Mouse (Mus musculus) embryonic facial prominence, embryonic 15.5 days (tissue): ENCODE results near the gene Unk. TPM values are rescaled to one million over a fixed set of nuclear protein-coding genes. Genes with fewer than 3 reads are reported as not detected.
A peak's percentile ranks its signal among the peaks of the same experiment; 100 is the strongest.
"Not testable (repeated sequence)": the region's sequence is repeated elsewhere in the genome, so short reads cannot be mapped to it uniquely, and the experiment has no call there.

Experiments
- ATAC-seq: fragments of 200-750 bp; cut with Nextera tagmentation; 2 replicates; pipeline ENCODE4 v1.8.0; 2017; ENCODE audit warnings: low read depth, moderate TSS enrichment; ENCODE audit not compliant: insufficient number of reproducible peaks, low FRiP score, low TSS enrichment
- H3K27ac ChIP-seq: fragments of 300-500 bp; sonication (generic); replicated peaks from 2 replicates; pipeline ENCODE4 v1.5.1; 2015; ENCODE audit warnings: mild to moderate bottlenecking, inconsistent platforms
- H3K27me3 ChIP-seq: fragments of 300-500 bp; sonication (generic); 2 replicates; pipeline ENCODE4 v1.6.1; 2015; ENCODE audit warnings: inconsistent platforms
- H3K36me3 ChIP-seq: fragments of 300-500 bp; sonication (generic); 2 replicates; pipeline ENCODE4 v1.6.1; 2015; ENCODE audit warnings: mild to moderate bottlenecking, inconsistent platforms
- H3K4me1 ChIP-seq: fragments of 300-500 bp; sonication (generic); 2 replicates; pipeline ENCODE4 v1.6.1; 2015; ENCODE audit warnings: inconsistent platforms
- H3K4me2 ChIP-seq: fragments of 300-500 bp; sonication (generic); replicated peaks from 2 replicates; pipeline ENCODE4 v1.6.1; 2015; ENCODE audit warnings: mild to moderate bottlenecking, inconsistent platforms
- H3K4me3 ChIP-seq: fragments of 300-500 bp; sonication (generic); replicated peaks from 2 replicates; pipeline ENCODE4 v1.5.1; 2015; ENCODE audit warnings: mild to moderate bottlenecking, inconsistent platforms
- H3K9ac ChIP-seq: fragments of 300-500 bp; sonication (generic); 2 replicates; pipeline ENCODE4 v1.6.1; 2015; ENCODE audit warnings: inconsistent platforms
- H3K9me3 ChIP-seq: fragments of 300-500 bp; sonication (generic); replicated peaks from 2 replicates; pipeline ENCODE4 v1.6.1; 2016; ENCODE audit warnings: inconsistent platforms
- WGBS: fragments of 180-500 bp; shearing (Covaris S2); methylation state at CpG from one replicate; pipeline ENCODE4 v1.1.7; 2015; 5-methylcytosine and 5-hydroxymethylcytosine counted together
- polyA plus RNA-seq: library from polyadenylated mRNA; unstranded; fragments of >200 nt; fragmentation: Nextera tagmentation; extraction: Ambion mirVana; gene quantifications from 2 replicates; pipeline ENCODE4 v1.2.1, GENCODE M21; 2015

Unk gene
- polyA plus RNA-seq, 1 experiment from 2014 or later = 42.2 TPM

DNA sequence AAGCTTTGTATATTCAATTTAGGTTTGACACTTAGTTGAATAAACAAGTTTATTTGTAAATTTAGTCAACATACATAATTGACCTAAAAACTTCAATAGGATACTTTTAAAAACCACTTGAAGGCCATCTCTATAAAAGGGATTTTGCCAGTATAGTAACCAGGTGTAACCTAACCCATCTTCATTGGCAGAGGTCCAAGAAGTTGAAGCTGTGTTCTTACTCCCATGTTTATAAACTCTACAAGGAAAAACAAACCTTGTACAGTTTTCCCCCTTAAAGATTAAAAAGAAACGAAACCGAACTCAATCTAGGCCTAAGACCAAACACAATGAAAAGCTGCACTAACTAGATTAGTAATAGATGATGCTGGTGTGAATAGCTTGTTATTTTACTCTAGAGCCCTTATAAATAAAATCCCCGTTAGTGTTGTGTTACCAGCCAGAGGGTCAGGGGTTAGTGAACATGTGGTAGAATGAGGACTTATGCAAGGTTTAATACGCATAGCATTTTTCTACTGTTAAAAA is 7.8 kb upstream of the Unk start:
- H3K4me1 ChIP-seq = peaks cover 2% of the 10 kb centered on the region; the same call in 1 of the 2 replicates
- no peaks in the 10 kb centered on the region for H3K27me3 ChIP-seq
- H3K4me3 ChIP-seq = peak overlapping the region; percentile 35
- H3K36me3 ChIP-seq = peaks cover 17% of the 10 kb centered on the region
- no peak for ATAC-seq
- H3K27ac ChIP-seq = no peak overlapping the region
- 0 out of 2 replicates have a peak overlapping the region, but pooled peaks have one; percentile 13 for H3K9ac ChIP-seq
- H3K4me2 ChIP-seq = peak overlapping the region; percentile 54
- WGBS = 48% methylated on average over 4 of the region's 4 CpGs
- H3K9me3 ChIP-seq = no peaks in the 10 kb centered on the region

DNA sequence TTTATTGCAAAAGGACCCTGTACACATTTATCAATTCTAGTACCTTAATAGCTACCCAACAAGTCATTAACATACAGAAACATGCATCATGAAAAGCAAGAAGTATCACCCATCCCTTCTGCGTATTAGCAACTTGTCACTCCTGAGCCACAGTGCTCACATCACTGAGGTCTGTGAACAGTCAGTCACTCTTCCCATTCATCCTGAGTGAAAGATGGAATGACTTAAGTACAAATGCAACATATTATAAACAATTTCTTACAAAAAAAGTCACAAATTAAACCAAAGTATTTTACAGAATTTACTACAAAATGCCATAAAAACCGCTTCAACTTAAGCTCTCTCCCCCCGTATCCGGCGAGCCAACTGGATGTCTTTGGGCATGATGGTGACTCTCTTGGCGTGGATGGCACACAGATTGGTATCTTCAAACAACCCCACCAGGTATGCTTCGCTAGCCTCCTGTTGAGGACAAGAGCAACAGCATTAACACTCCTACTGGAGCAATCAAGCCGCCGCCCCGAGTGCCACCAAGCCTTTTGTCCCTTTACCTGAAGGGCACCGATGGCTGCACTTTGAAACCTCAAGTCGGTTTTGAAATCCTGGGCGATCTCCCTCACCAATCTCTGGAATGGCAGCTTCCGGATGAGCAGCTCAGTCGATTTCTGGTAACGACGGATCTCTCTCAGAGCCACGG is 6.9 kb upstream of the Unk start:
- H3K36me3 ChIP-seq = peaks cover 17% of the 10 kb centered on the region
- peak overlapping the region; percentile 100 for H3K9ac ChIP-seq
- not testable (repeated sequence) for H3K9me3 ChIP-seq, ATAC-seq, H3K4me1 ChIP-seq, H3K27me3 ChIP-seq
- peak overlapping the region; percentile 95 for H3K4me3 ChIP-seq
- H3K27ac ChIP-seq = peak overlapping the region; percentile 100
- peak overlapping the region; percentile 45 for H3K4me2 ChIP-seq
- WGBS = 4% methylated on average over 18 of the region's 18 CpGs

DNA sequence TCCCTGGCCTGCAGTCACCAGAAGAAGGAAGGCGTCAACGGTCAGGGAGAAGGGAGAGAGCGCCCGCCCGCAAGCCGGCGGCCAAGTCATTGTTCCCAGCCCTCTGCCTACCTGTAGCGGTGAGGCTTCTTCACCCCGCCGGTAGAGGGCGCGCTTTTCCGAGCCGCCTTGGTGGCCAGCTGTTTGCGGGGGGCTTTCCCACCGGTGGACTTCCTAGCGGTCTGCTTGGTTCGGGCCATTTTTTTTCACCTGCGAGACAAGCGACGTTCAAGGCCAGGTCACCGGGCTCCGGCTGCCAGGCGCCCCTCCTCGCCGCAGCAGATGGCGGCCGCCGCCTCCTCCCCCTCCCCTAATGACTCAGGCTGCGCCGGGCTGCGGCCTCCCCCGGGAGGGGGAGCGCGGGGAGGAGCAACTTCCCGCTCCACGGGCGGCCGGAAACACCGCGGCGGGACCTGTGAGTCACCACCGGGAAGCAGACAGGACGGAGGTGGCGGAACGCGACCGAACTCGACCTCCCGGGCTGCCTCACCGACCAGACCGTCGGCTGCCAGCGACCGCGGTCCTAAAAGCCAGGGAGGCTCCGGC is 6.3 kb upstream of the Unk start:
- no peaks in the 10 kb centered on the region for H3K9me3 ChIP-seq
- H3K4me2 ChIP-seq = peak overlapping the region; percentile 45
- H3K27ac ChIP-seq = peak overlapping the region; percentile 100
- H3K27me3 ChIP-seq = no peaks in the 10 kb centered on the region
- 1% methylated on average over 57 of the region's 57 CpGs for WGBS
- peak overlapping the region; percentile 100 for H3K9ac ChIP-seq
- peak overlapping the region; percentile 95 for H3K4me3 ChIP-seq
- peak; percentile 66; the same call in 1 of the 2 replicates for ATAC-seq
- peaks cover 17% of the 10 kb centered on the region for H3K36me3 ChIP-seq
- peaks cover 2% of the 10 kb centered on the region; the same call in 1 of the 2 replicates for H3K4me1 ChIP-seq

DNA sequence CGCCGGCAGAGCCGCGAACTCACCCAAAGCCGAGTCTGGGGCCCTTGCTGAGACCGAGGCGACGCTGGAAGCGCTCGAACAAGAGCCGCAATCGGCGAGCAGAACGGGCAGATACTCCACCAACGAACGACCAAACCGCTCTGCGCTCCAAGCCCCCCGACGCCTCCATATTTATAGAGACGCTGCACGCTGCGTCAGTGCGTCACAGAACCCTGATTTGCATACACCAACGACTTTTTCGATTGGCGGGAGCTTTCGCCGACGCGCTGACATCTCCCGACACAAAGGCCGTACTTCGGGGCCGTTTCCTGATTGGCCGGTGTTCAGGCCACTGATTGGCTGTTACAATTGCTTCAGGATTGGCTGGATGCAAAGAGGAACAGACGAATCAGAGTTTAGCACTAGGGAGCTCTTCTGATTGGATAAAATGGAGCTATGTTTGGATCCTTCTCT is 5.7 kb upstream of the Unk start:
- Histone ChIP-seq H3K9me3 (no peaks in the 10 kb centered on the region), H3K4me1 (peaks cover 2% of the 10 kb centered on the region; the same call in 1 of the 2 replicates), H3K9ac (peak overlapping the region; percentile 100), H3K4me2 (0 out of 2 replicates have a peak overlapping the region, but pooled peaks have one; percentile 45), H3K27ac (peak overlapping the region; percentile 100), H3K36me3 (peaks cover 17% of the 10 kb centered on the region), H3K27me3 (no peaks in the 10 kb centered on the region), H3K4me3 (peak overlapping the region; percentile 95)
- under 1% methylated on average over 37 of the region's 37 CpGs for WGBS
- peak; percentile 94 for ATAC-seq

DNA sequence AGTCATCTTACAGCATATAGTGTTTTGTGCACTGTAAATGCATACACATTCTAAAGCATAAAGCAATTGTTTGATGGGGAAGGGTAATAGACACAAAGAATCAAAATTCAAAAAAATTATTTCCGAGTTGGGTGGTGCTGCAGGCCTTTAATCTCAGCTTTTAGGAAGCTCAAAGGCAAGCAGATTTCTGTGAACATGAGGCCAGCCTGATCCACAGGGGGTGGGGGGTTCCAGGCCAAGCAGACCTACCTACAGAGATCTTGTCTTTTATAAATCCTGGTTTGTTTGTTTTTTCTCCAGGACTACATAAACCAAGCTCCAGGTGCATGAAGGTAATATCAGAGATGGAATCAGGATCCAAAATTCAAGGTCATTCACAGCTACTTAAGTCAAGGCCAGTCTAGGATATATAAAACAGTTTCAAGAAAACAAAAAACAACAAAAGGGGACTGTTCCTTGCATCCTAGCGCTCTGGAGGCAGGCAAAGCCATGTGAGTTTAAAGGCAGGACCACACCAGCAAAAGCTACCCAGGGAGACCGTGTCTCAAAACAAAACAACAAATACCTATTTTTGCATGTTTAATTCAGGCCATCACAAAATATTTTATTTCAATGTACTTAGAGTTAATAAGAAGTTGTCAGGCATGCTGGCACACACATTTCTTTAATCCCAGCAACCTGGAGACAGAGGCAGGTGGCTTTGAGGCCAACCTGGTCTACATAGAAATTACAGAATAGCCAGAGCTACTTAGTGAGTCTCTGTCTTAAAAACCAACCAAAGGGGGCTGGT is 4.9 kb upstream of the Unk start:
- Histone ChIP-seq H3K9ac (no peak overlapping the region), H3K27me3 (no peaks in the 10 kb centered on the region), H3K9me3 (no peaks in the 10 kb centered on the region), H3K27ac (peak overlapping the region; percentile 72), H3K36me3 (peaks cover 14% of the 10 kb centered on the region), H3K4me2 (no peak overlapping the region), H3K4me3 (no peak overlapping the region), H3K4me1 (peaks cover 2% of the 10 kb centered on the region; the same call in 1 of the 2 replicates)
- WGBS = 88% methylated on average over 3 of the region's 3 CpGs
- ATAC-seq = no peak

DNA sequence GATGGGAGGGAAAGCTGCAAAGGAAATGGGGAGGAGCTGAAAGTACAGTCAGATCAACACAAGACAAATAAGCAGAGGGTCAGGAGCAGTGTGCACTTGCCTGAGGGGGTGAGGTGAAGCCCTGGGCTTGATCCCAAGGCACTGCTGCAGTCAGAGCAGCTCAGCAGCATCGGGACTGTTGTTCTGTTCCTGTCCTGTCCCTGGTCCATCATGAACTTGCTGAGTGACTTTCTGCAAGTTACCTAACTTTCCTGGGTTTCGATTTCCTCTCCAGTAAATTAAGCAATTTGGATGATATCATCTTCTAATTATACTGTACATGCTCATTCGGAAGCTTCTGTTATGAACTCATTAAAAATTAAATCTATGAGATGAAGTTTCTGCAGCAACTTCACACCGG is 2.4 kb upstream of the Unk start, which contains the start of gene H3f3b:
H3f3b (minus strand) TSS at position 207 of the 400 bp plus-strand sequence.
- no peaks in the 10 kb centered on the region for H3K9me3 ChIP-seq
- no peaks in the 10 kb centered on the region for H3K36me3 ChIP-seq
- no peak within 1 kb of the TSS for H3K9ac ChIP-seq
- H3K4me3 ChIP-seq = no peak within 1 kb of the TSS
- no peak for ATAC-seq
- H3K27ac ChIP-seq = no peak within 1 kb of the TSS
- peaks cover 17% of the 10 kb centered on the region for H3K4me1 ChIP-seq
- no peaks in the 10 kb centered on the region for H3K27me3 ChIP-seq
- WGBS = 69% methylated on average over 4 of the region's 4 CpGs
- no peak within 1 kb of the TSS for H3K4me2 ChIP-seq

DNA sequence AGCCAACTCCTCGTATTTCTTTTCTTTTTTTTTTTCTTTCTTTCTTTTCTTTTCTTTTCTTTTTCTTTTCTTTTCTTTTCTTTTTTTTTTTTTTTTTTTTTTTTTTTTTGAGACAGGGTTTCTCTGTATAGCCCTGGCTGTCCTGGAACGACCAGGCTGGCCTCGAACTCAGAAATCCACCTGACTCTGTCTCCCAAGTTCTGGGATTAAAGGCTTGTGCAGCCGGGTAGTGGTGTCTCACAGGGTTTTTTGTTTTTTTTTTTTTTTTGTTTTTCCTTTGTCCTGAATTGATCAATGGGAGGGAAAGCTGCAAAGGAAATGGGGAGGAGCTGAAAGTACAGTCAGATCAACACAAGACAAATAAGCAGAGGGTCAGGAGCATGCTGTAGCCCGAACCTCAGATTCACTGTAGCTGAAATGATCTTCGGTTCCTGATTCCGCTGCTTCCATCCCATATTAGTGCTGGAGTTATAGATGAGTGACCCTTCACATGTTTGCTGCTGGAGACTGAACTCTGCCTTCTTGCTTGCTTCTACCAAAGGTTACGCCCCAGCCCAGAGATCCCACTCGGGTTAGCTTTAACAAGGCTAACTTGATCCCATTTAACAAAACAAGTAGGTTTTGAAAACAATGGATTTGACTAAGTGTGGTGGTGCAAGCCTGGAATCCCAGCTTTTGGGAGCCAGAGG is 1.8 kb upstream of the Unk start:
- Histone ChIP-seq H3K9ac (no peak overlapping the region), H3K4me2 (no peak overlapping the region), H3K4me3 (no peak overlapping the region), H3K36me3 (no peaks in the 10 kb centered on the region), H3K4me1 (peaks cover 18% of the 10 kb centered on the region), H3K27ac (no peak overlapping the region), H3K9me3 (no peaks in the 10 kb centered on the region), H3K27me3 (no peaks in the 10 kb centered on the region)
- WGBS = 78% methylated on average over 9 of the region's 9 CpGs
- ATAC-seq = no peak

DNA sequence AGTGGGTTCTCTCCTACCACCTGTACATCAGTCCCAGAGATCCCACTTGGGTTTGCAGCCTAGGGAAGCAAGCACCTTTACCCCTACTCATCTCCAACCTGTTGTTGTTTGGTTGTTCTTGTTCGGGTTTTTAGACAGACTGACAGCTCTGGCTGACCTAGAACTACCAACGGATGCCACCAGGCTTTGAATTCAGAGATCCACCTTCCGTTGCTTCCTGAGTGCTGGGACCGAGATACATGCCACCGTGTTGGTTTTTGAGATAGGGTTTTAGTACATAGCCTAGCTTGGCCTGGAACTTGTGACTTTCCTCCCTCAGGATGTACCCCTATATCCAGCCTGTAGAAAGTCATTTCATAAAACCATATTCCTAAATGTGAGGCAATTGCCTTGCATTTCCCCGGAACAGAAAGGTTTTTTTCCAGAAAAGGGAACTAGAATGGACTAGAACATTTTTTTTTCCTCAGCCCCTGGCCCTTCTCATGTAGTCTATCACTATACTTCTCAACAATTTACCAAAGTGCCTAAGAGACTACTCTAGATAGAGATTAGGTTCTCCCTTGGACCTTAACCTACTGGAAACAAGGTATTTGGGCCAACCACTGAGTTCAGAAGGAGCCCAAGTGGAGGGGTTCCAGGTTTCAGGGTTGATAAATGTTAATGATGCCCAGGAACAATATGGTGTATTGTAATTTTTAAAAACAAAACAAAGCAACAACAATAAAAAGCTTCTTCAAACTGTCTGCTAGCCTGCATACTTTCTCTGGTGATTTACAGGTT is 846 bp upstream of the Unk start:
- peak overlapping the region; percentile 39; the same call in 1 of the 2 replicates for H3K9ac ChIP-seq
- H3K4me1 ChIP-seq = peaks cover 18% of the 10 kb centered on the region
- peak overlapping the region; percentile 100 for H3K27ac ChIP-seq
- WGBS = 84% methylated on average over 6 of the region's 6 CpGs
- no peaks in the 10 kb centered on the region for H3K36me3 ChIP-seq
- H3K4me3 ChIP-seq = peak overlapping the region; percentile 81
- H3K9me3 ChIP-seq = no peaks in the 10 kb centered on the region
- no peak for ATAC-seq
- H3K27me3 ChIP-seq = no peaks in the 10 kb centered on the region
- H3K4me2 ChIP-seq = peak overlapping the region; percentile 68

DNA sequence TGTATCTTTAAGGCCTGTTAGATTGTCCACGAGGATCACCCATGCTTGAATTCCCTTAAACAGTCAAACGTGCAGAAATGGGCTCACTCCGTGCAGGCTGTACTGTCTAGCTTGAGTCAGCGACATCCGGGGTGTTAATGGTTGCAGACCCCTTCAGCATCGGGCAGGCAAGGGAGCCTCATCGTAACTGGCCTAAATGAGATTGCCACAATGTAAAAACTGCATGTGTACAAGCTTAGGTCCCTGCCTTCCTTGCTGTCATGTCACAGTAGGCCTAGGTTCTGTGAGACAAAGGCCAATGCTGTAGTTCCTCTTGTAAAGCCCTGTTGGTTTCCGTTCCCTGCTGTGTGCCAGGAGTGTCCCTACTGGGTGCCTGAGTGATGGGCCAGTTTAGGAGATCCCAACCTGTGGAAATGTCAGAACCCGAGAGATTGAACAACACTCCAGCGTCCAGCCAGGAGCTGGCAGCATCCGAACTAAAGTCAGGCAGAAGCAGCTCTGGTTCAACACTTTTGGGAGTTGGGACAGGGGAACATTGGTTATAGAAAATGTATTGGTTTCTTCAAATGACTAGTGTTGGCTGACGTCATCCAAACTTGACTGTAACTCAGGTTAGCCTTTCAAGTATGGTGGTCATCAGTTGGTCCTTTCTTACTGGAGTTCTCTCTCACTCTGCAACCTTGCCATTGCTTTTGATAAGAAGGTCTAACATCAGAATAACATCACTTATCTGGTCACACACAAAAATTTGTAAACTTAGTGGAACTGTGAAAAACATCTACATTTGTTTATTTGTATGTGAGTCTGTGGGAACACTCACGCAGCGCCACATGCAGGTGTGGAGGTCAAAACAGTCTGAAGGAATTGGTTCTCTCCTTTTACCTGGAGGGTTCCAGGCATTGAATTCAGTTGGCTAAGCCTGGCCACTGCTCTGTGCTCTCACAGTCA is 1.1 kb downstream of the Unk start:
- Histone ChIP-seq H3K9ac (peak overlapping the region; percentile 92), H3K4me1 (peaks cover 15% of the 10 kb centered on the region), H3K9me3 (no peaks in the 10 kb centered on the region), H3K4me3 (peak overlapping the region; percentile 81), H3K27me3 (no peaks in the 10 kb centered on the region), H3K27ac (peak overlapping the region; percentile 100), H3K36me3 (peaks cover 7% of the 10 kb centered on the region; the same call in 1 of the 2 replicates), H3K4me2 (peak overlapping the region; percentile 79)
- no peak for ATAC-seq
- 24% methylated on average over 14 of the region's 14 CpGs for WGBS
